Mouse (Mus musculus): ENCODE results near the gene Hspb7. TPM values are rescaled to one million over a fixed set of nuclear protein-coding genes. Genes with fewer than 3 reads are reported as not detected.
A peak's percentile ranks its signal among the peaks of the same experiment; 100 is the strongest.

The Hspb7 gene
- polyA plus RNA-seq, 1 experiment from 2014 or later, result 0.04 TPM

DNA sequence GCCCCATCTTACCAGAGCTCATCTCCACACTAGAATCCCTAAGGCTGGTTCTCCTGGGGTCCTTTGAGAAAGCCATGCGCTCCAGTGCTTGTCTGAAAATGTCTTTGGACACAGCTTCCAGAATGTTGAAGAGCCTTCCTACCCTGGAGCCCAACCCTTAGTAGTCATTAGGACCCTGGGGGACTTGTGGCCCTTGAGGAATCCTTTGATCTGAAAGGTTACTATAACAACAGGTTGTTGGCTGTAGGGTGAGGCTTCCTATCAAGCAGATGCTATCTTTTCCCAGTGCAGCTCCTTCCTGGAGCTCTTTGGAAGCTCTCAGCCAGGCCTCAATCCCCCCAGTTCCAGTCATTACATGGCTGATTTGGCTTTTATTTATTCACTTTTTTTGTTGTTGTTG lies 15.4 kb downstream of the Hspb7 start, which contains the start of gene Srarp:
Srarp (minus strand) TSS at position 132 of the 400 bp plus-strand sequence.
- ATAC-seq, result no peak
- H3K27ac ChIP-seq, result no peak within 1 kb of the TSS
- no peak within 1 kb of the TSS for H3K9ac ChIP-seq
- H3K36me3 ChIP-seq, result no peaks in the 10 kb centered on the region
- 67% methylated on average over 1 of the region's 1 CpGs for WGBS (ENCODE audit: insufficient replicate concordance)
- H3K27me3 ChIP-seq (replicated peaks), result peaks cover 10% of the 10 kb centered on the region; the same call in 1 of the 2 replicates
- no peak within 1 kb of the TSS for H3K4me2 ChIP-seq
- no peaks in the 10 kb centered on the region for H3K4me1 ChIP-seq
- no peaks in the 10 kb centered on the region for H3K9me3 ChIP-seq (replicated peaks)
- H3K4me3 ChIP-seq, result no peak within 1 kb of the TSS

DNA sequence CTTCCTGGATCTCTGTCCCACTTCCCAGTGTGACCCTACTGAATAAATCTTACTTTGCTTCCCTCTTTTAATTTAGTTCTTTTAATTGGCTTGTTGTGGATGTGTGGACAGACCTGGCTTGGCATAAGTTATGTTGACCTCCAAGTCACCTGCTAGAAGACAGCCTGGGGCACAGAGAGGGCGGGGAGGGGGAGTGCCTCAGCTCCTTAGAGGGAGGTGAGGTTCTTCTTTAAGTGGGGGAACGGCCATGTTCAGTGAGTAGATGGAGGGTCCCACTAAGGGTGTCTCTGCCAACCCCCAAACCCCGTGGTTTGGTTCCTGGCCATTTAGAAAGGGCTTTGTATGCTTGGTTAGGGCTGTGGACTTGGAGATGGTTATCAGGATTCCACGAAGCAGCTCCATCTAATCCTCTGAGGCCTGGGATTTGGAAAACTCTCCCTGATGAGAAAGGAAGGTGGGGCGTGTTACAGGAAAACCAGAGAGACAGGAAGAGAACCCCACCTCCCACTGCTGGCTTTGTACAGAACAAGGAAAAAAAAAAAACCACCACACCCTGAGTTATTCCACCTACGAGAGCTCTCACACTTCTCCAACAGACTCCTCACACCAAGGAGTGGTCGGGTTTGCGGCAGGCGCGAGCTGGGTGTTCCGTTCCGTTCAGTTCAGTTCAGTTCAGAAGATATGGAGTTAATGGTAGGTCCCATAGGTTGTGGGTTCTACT lies 18.7 kb downstream of the Hspb7 start:
- H3K36me3 ChIP-seq, result no peaks in the 10 kb centered on the region
- no peaks in the 10 kb centered on the region for H3K9me3 ChIP-seq (replicated peaks)
- H3K27ac ChIP-seq, result no peak overlapping the region
- H3K9ac ChIP-seq, result no peak overlapping the region
- 74% methylated on average over 12 of the region's 12 CpGs for WGBS (ENCODE audit: insufficient replicate concordance)
- H3K4me3 ChIP-seq, result no peak overlapping the region
- no peaks in the 10 kb centered on the region for H3K27me3 ChIP-seq (replicated peaks)
- ATAC-seq, result no peak
- H3K4me2 ChIP-seq, result no peak overlapping the region
- H3K4me1 ChIP-seq, result peaks cover 11% of the 10 kb centered on the region

DNA sequence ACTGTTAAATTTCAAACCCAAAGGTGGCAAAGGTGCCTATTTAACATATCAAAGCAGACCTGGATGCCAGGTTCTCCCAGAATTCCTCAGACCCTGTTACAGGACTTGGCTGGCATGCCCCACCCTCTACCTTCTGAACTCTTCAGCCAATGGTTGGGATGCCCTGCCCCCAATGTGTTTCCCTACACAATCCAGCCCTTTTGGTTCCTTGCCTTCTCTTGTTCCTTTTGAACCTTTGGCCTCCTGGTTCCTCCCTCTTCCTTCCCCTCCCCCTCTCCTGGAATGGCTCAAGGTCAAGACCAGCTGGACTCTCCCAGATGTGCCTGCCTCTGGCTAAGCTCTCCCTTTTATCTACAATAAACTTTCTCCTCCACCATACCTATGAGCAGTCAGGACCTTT lies 20.3 kb downstream of the Hspb7 start:
- Histone ChIP-seq H3K9me3 (replicated peaks) (no peaks in the 10 kb centered on the region), H3K36me3 (no peaks in the 10 kb centered on the region), H3K4me1 (peaks cover 21% of the 10 kb centered on the region), H3K9ac (no peak overlapping the region), H3K27me3 (replicated peaks) (no peaks in the 10 kb centered on the region), H3K4me3 (no peak overlapping the region), H3K27ac (no peak overlapping the region), H3K4me2 (no peak overlapping the region)
- ATAC-seq, result no peak

DNA sequence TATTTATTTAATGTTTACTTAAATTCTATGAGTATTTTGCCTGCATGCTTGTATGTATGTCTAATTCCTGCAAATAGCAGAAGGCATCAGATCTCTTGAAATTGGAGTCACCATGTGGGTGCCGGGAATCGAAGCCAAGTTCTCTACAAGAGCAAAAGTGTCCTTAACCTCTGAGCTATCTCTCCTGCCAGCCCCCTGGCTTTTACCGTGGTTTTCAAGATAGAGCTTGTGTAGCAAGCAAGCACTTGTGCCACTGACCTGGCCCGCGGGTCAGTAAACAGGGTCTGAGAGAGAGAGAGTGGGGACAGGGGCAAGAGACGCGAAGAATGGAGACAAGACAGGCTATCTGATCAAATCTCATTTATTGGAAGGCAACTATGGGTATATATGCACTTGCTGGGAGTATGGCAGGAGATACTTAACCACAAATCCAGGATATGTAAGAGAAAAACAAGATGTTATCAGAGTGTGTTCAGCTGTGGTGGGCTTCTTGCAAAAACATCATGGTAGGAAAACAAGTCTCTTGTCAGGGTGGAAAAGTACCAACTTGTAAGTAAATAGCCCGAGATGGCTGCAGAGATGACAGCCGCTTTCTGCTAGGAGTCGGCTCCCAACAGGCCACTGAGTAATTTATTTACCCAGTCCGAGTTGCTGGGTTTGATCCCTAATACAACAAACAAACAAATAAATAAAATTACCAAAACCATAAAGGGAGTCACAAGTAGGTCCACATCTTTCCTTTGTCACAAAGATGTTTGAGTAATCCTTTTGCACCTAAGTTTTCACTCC lies 23.3 kb downstream of the Hspb7 start:
- H3K27me3 ChIP-seq (replicated peaks), result no peaks in the 10 kb centered on the region
- peak overlapping the region; percentile 86 for H3K4me2 ChIP-seq
- peak overlapping the region; percentile 91 for H3K9ac ChIP-seq
- 27% methylated on average over 11 of the region's 11 CpGs for WGBS (ENCODE audit: insufficient replicate concordance)
- H3K36me3 ChIP-seq, result peaks cover 22% of the 10 kb centered on the region
- H3K9me3 ChIP-seq (replicated peaks), result no peaks in the 10 kb centered on the region
- H3K4me3 ChIP-seq, result peak overlapping the region; percentile 99
- peak overlapping the region; percentile 81; the same call in 1 of the 2 replicates for H3K27ac ChIP-seq
- peaks cover 26% of the 10 kb centered on the region for H3K4me1 ChIP-seq
- ATAC-seq, result peak; percentile 8; the same call in 1 of the 2 replicates

DNA sequence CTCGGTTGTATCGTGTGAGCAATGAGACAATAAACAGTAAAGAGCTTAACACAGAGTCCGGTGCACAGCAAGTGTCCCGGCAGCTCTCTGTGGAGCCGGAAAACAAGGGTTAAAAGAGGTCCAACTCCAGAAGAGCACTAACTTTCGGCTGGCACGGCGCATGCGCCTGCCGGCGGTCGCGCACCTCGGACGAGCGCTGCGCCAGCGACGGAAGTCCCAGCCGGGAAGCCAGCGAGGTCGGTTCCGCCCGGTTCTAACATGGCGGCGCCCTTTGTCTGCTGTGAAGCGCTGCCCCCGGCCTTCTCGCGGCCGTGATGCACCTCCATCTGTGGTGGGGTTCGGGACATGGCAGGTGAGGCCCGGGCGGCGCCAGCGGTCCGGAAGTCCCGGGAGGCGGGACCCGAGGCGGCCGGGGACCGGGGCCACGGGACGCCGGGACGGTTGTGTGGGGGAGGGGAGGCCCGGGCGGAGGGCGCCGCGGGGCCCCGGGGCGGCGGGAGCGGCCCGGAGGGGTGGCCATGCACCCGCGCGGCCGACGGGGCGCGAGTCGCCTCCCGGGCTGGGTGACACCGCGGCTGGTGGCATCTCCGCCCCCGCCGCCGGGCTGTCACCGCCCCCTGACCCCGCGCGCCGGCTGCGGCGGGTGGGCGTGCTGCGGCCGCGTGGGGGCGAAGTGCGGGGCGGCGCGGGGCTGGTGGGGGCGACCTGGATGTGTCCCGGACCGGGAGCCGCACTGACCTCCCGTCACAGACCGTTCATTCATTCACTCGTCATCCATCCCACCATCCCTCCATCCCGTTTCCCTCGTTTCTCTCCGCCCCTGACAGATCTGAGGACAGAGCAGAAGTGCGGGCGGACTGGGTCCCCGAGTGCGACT lies 24.1 kb downstream of the Hspb7 start, which contains the start of gene Zbtb17:
Zbtb17 (plus strand) TSS at position 204 of the 877 bp plus-strand sequence.
- Histone ChIP-seq H3K9me3 (replicated peaks) (no peaks in the 10 kb centered on the region), H3K4me1 (peaks cover 26% of the 10 kb centered on the region), H3K9ac (peak within 1 kb of the TSS; percentile 91), H3K27me3 (replicated peaks) (no peaks in the 10 kb centered on the region), H3K36me3 (peaks cover 31% of the 10 kb centered on the region), H3K4me3 (peak within 1 kb of the TSS; percentile 99), H3K4me2 (peak within 1 kb of the TSS; percentile 86), H3K27ac (peak within 1 kb of the TSS; percentile 81)
- WGBS (ENCODE audit: insufficient replicate concordance), result under 1% methylated on average over 77 of the region's 102 CpGs
- ATAC-seq, result peak; percentile 89

DNA sequence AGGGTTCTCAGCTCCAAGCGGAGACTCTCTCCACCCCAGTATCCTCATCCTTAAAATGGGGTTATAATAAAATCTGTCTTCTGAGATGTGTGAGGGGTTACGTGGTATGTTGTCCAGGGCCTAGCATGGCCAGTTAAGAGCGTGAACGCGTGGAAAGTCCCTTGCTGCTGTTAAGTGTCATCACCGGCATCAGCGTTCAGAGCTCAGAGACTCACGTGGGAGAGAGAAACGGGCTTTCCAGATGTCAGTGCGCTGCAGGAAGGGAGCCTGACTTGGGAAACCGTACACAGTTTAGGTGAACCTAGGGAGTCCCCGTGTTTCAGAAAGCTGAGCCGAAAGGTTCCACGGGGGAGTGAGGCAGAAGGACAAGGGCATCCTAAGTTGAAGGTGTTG lies 24.7 kb downstream of the Hspb7 start:
- Histone ChIP-seq H3K4me2 (peak overlapping the region; percentile 86), H3K27me3 (replicated peaks) (no peaks in the 10 kb centered on the region), H3K36me3 (peaks cover 37% of the 10 kb centered on the region), H3K4me1 (peaks cover 26% of the 10 kb centered on the region), H3K4me3 (peak overlapping the region; percentile 99), H3K9me3 (replicated peaks) (no peaks in the 10 kb centered on the region), H3K27ac (no peak overlapping the region), H3K9ac (peak overlapping the region; percentile 91)
- no peak for ATAC-seq
- 25% methylated on average over 14 of the region's 14 CpGs for WGBS (ENCODE audit: insufficient replicate concordance)

DNA sequence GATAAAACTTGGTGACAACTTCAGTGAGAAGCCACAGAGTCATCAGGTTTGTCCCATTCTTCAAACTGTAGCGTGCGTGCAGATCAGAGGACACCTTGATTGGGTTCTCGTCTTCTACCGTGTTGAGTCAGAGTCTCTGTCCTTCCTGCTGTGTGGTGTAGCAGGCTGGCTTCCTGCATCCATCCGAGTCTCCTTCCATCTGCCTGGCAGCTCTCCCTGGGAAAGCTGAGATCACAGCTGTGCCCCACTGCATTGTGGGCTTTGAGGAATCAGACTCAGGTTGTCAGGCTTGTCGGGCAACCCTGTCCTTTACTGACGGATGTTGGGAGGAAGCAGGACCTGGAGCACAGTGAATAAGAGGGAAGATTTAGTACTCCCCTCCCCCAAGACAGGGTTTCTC lies 25.6 kb downstream of the Hspb7 start:
- Histone ChIP-seq H3K36me3 (peaks cover 45% of the 10 kb centered on the region), H3K27me3 (replicated peaks) (no peaks in the 10 kb centered on the region), H3K9ac (no peak overlapping the region), H3K4me1 (peaks cover 26% of the 10 kb centered on the region), H3K9me3 (replicated peaks) (no peaks in the 10 kb centered on the region), H3K4me3 (no peak overlapping the region), H3K27ac (no peak overlapping the region), H3K4me2 (no peak overlapping the region)
- 74% methylated on average over 7 of the region's 7 CpGs for whole genome bisulfite sequencing (ENCODE audit: insufficient replicate concordance)
- ATAC-seq, result no peak

DNA sequence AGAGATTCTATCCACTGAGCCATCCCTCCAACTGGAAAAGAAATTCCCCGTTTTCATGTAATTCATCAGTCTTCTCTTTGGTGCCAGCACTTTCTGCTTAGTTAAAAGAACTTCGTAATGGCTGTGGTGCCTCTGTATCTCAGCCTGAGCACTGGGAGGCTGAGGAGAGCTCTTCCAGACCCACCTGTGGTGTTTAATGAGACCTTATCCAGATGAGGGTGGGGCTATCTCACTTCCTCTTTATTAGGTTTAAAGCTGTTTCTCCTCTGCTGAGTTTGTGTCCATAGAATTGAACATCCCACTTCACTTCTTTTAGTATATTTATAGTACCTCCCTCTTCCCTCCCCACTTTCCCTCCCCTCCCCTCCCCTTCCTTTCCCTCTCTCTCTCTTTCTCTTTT lies 30.7 kb downstream of the Hspb7 start:
- H3K4me1 ChIP-seq, result peaks cover 13% of the 10 kb centered on the region
- peaks cover 72% of the 10 kb centered on the region for H3K36me3 ChIP-seq
- 74% methylated on average over 2 of the region's 2 CpGs for WGBS (ENCODE audit: insufficient replicate concordance)
- H3K27ac ChIP-seq, result no peak overlapping the region
- no peak overlapping the region for H3K4me3 ChIP-seq
- H3K27me3 ChIP-seq (replicated peaks), result no peaks in the 10 kb centered on the region
- ATAC-seq, result no peak
- H3K4me2 ChIP-seq, result no peak overlapping the region
- no peak overlapping the region for H3K9ac ChIP-seq
- no peaks in the 10 kb centered on the region for H3K9me3 ChIP-seq (replicated peaks)

DNA sequence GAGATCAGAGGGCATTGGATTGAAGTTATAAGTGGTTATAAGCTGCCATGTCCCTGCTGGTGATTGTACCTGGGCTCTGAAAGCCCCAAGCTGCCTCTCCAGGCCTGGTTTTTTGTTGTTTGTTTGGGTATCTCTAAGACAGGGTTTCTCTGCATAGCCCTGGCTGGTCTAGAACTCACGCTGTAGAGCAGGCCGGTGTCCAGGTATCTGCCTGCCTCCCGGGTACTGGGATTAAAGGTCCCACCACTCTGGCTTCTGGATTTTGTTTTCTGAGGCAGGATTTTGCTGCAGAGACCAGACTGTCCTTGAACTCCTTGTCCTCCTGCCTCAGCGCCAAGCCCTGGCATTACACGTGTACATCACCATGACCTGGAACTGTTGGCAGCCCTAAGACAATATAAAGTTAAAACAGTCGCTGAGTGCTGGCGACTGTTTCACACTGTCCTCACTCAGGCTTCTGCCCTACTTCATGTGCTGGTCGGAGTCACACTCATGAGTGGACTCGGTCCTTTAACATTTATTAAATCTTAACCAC lies 31.4 kb downstream of the Hspb7 start:
- H3K4me3 ChIP-seq, result no peak overlapping the region
- ATAC-seq, result no peak
- H3K27me3 ChIP-seq (replicated peaks), result no peaks in the 10 kb centered on the region
- no peaks in the 10 kb centered on the region for H3K9me3 ChIP-seq (replicated peaks)
- WGBS (ENCODE audit: insufficient replicate concordance), result 86% methylated on average over 9 of the region's 9 CpGs
- no peak overlapping the region for H3K4me2 ChIP-seq
- no peak overlapping the region for H3K9ac ChIP-seq
- H3K36me3 ChIP-seq, result peaks cover 68% of the 10 kb centered on the region
- peaks cover 12% of the 10 kb centered on the region; the same call in 1 of the 2 replicates for H3K4me1 ChIP-seq
- no peak overlapping the region for H3K27ac ChIP-seq

DNA sequence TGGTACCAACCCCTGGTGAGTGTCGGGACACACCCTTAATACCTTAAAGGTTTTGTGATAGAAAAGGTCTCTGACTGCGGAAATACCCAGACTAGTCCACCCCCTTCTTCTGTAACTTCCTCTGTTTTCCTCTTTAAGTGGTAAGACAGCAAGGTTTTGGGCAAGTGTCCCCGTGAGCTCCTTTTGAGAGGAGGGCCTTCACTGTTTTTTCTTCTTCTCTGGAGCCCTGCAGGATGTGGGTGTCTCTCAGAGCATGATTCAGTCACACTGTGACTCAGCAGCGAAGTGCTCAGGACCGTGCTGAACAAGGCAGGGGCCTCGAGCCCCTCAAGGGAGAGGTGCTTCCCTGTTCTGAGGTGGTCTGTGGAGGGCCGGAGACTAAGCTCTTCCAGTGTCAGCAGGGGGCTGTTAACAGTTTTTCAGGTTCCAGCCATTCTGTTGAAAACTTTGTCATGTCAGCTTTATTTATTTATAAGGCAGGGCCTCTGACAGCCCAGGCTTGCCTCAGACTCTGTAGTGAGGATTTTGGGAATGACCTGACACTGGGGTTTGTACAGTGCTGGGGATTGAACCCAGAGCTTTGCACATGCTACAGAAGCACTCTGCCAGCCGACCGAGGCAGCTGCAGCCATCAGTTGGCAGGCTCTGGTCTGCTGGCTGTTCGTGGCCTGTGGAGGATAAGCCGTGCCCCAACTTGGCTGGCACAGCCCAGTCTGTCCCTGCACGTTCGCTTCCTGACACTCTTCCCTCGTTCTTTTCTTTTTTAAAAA lies 34.2 kb downstream of the Hspb7 start:
- no peak overlapping the region for H3K4me2 ChIP-seq
- no peak for ATAC-seq

DNA sequence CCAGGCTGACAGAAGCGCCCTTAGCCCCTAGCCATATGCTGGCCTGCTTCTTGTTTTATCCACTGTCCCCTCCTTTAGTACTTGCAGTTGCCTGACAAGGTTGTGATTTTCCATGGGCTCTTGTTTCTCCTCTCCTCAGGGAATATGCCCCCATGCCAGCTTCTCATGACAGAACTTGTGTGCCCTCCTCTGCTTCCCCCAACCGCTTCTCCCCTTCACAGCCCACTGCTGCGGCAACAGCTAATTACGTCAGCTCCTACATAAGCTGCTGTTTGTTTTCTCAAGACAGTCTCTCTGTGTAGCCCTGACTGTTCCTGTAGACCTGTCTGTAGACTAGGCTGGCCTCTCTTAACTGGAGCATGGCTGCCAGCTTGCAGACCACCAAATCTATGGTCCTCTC lies 34.9 kb downstream of the Hspb7 start:
- no peak for ATAC-seq
- 86% methylated on average over 4 of the region's 4 CpGs for WGBS (ENCODE audit: insufficient replicate concordance)

More for the DNA sequence above, 34.2 kb downstream of the Hspb7 start:
- no peak overlapping the region for H3K4me3 ChIP-seq
- 53% methylated on average over 14 of the region's 14 CpGs for WGBS (ENCODE audit: insufficient replicate concordance)
- H3K27me3 ChIP-seq (replicated peaks), result no peaks in the 10 kb centered on the region
- H3K4me1 ChIP-seq, result peaks cover 23% of the 10 kb centered on the region
- no peak overlapping the region for H3K9ac ChIP-seq
- H3K9me3 ChIP-seq (replicated peaks), result no peaks in the 10 kb centered on the region
- H3K27ac ChIP-seq, result no peak overlapping the region
- peaks cover 48% of the 10 kb centered on the region for H3K36me3 ChIP-seq

More for the DNA sequence above, 34.9 kb downstream of the Hspb7 start:
- no peak overlapping the region for H3K4me2 ChIP-seq
- no peak overlapping the region for H3K4me3 ChIP-seq
- no peak overlapping the region for H3K9ac ChIP-seq
- no peaks in the 10 kb centered on the region for H3K27me3 ChIP-seq (replicated peaks)
- H3K36me3 ChIP-seq, result peaks cover 42% of the 10 kb centered on the region
- H3K9me3 ChIP-seq (replicated peaks), result no peaks in the 10 kb centered on the region
- H3K27ac ChIP-seq, result no peak overlapping the region
- H3K4me1 ChIP-seq, result peaks cover 24% of the 10 kb centered on the region

Measured in liver, embryonic 12.5 days (tissue).